ENCODE assay signal across 21 mouse cellular contexts in genomic region chr15:98074521-98074920, GRCm38 (mm10). TPM values are rescaled to one million over a fixed set of nuclear protein-coding genes. Genes with fewer than 3 reads are reported as not detected.
DNase-seq lines count a peak whose midpoint lies in the region; ATAC-seq and TF ChIP-seq lines count a peak whose summit lies in the region.
"Had no signal": no experiment of that assay in that cellular context is flagged by ENCODE, and none has a peak within 500 bp of the region (broad histone marks: within the 10 kb centered on the region; RNA-seq: fewer than 3 reads in every experiment).

No protein-coding gene starts in this region.

- no peak overlapping the region for H3K4me2 ChIP-seq in heart, postnatal 0 days (ENCODE audit: low read depth, low read length)
- H3K4me2 ChIP-seq: embryonic facial prominence, embryonic 15.5 days; heart, embryonic 13.5 days; hindbrain, embryonic 14.5 days; intestine, embryonic 15.5 days had no signal

- peaks cover 70% of the 10 kb centered on the region for H3K36me3 ChIP-seq in heart, postnatal 0 days (replicated peaks; ENCODE audit: control insufficient read depth, insufficient read depth, low read length)

- TF ChIP-seq EP300 in heart, postnatal 0 days (IDR thresholded peaks at IDR 0.05; ENCODE audit: low read depth), result no peak

- H3K27me3 ChIP-seq in heart, postnatal 0 days (ENCODE audit: control insufficient read depth, insufficient read depth, low read length), result no peaks in the 10 kb centered on the region
- H3K27me3 ChIP-seq: embryonic facial prominence, embryonic 15.5 days; heart, embryonic 13.5 days; intestine, embryonic 15.5 days had no signal

- DNase-seq in heart, adult 18-20 months, result peak; percentile 26 to 47
- no peak for DNase-seq in heart, postnatal 14 days
- peak; percentile 58 for DNase-seq in heart, postnatal 0 days (ENCODE audit: low spot score)
- DNase-seq in heart, postnatal 25 days (ENCODE audit: low spot score), result no peak
- DNase-seq in brain, adult 2 months (ENCODE audit: low read depth, low spot score), result peak; percentile 47
- no peak for DNase-seq in spleen, adult 18-20 months
- DNase-seq: adrenal gland, adult 2 months; adrenal gland, postnatal 25 days; cerebellum, adult 11 months; cerebellum, adult 8-10 months; cerebellum, postnatal 14 days; embryo, embryonic 11 days; kidney, adult 18-20 months had no signal

- H3K9ac ChIP-seq in heart, postnatal 0 days (replicated peaks; ENCODE audit: low read depth, low read length), result no peak overlapping the region
- H3K9ac ChIP-seq: embryonic facial prominence, embryonic 15.5 days; hindbrain, embryonic 14.5 days; intestine, embryonic 15.5 days had no signal

- intact Hi-C loops in heart, postnatal 14 days (cut with DNase I), result no loop called here
- intact Hi-C loops in heart, postnatal 25 days (cut with DNase I), result no loop called here

- ATAC-seq in heart, postnatal 0 days (ENCODE audit: insufficient read depth, low read depth), result no peak; the same call in 1 of the 2 replicates
- ATAC-seq: forebrain, embryonic 14.5 days; intestine, embryonic 15.5 days had no signal

- 55% methylated on average over 8 of the region's 8 CpGs for WGBS in heart, postnatal 0 days

- peak overlapping the region; percentile 48; the same call in 1 of the 2 replicates for H3K27ac ChIP-seq in heart, postnatal 0 days (ENCODE audit: low read depth)
- H3K27ac ChIP-seq: embryonic facial prominence, embryonic 15.5 days; forebrain, embryonic 10.5 days; heart, embryonic 13.5 days; hindbrain, embryonic 10.5 days; hindbrain, embryonic 14.5 days; intestine, embryonic 15.5 days had no signal

- TF ChIP-seq CTCF in heart, postnatal 0 days (IDR thresholded peaks at IDR 0.05; ENCODE audit: low read depth), result no peak

- no peak overlapping the region for H3K4me3 ChIP-seq in heart, postnatal 0 days (ENCODE audit: low read depth, low read length)
- H3K4me3 ChIP-seq: embryonic facial prominence, embryonic 15.5 days; erythroblast, embryonic 14.5 days; forebrain, embryonic 10.5 days; heart, embryonic 13.5 days; hindbrain, embryonic 10.5 days; intestine, embryonic 15.5 days had no signal

- no peaks in the 10 kb centered on the region for H3K9me3 ChIP-seq in heart, postnatal 0 days (replicated peaks; ENCODE audit: control insufficient read depth, low read length)
- H3K9me3 ChIP-seq: embryonic facial prominence, embryonic 15.5 days; forebrain, embryonic 10.5 days; heart, embryonic 13.5 days; hindbrain, embryonic 10.5 days; intestine, embryonic 15.5 days had no signal

- no peaks in the 10 kb centered on the region for H3K4me1 ChIP-seq in heart, postnatal 0 days (ENCODE audit: control insufficient read depth, insufficient read depth)
- H3K4me1 ChIP-seq: embryonic facial prominence, embryonic 15.5 days; forebrain, embryonic 10.5 days; hindbrain, embryonic 10.5 days; intestine, embryonic 15.5 days had no signal

RNA-seq across cellular contexts. Expression of gene Pfkm, which starts 17.9 kb away (rescaled TPM):
- 1,000 to 10,000 TPM in 1 of 2 experiments, 100 to 1,000 TPM in 1; 867 to 1,020 TPM for total RNA-seq in heart, adult 18-20 months (2021)
- 100 to 1,000 TPM; 739 to 748 TPM for total RNA-seq in heart, postnatal 14 days (2021)
- total RNA-seq in heart, postnatal 0 days (2014; rRNA removed; ENCODE audit: low replicate concordance), result 216 and 219 TPM in 2 replicates
- 205 and 213 TPM in 2 replicates for polyA plus RNA-seq in heart, postnatal 0 days (2015; fragmentation: Nextera tagmentation; extraction: Ambion mirVana)
- total RNA-seq in heart, postnatal 25 days (2021), result 100 to 1,000 TPM; 887 to 925 TPM

RNA-seq across cellular contexts. Expression of gene Senp1, which starts 19.0 kb away (rescaled TPM):
- 1 to 10 TPM; 8.5 to 9.5 TPM for total RNA-seq in heart, adult 18-20 months (2021)
- 10 to 100 TPM; 12.9 to 13.7 TPM for total RNA-seq in heart, postnatal 14 days (2021)
- total RNA-seq in heart, postnatal 0 days (2014; rRNA removed; ENCODE audit: low replicate concordance), result 13.3 and 16.7 TPM in 2 replicates
- polyA plus RNA-seq in heart, postnatal 0 days (2015; fragmentation: Nextera tagmentation; extraction: Ambion mirVana), result 8.0 and 10.1 TPM in 2 replicates
- total RNA-seq in heart, postnatal 25 days (2021), result 10 to 100 TPM in 1 of 2 experiments, 1 to 10 TPM in 1; 9.9 to 10.2 TPM

Comparison
In these comparisons a context has a peak if more than half of its experiments do, and no peak if none do; other contexts are left out.
1. DNase-seq: peak in heart, adult 18-20 months (2 of 2), heart, postnatal 0 days (single experiment) and brain, adult 2 months (single experiment); none in heart, postnatal 14 days (0 of 2), heart, postnatal 25 days (single experiment) and spleen, adult 18-20 months (0 of 2).